Comparison of ENCODE assay signal across 8 mouse cellular contexts in the genomic region with DNA sequence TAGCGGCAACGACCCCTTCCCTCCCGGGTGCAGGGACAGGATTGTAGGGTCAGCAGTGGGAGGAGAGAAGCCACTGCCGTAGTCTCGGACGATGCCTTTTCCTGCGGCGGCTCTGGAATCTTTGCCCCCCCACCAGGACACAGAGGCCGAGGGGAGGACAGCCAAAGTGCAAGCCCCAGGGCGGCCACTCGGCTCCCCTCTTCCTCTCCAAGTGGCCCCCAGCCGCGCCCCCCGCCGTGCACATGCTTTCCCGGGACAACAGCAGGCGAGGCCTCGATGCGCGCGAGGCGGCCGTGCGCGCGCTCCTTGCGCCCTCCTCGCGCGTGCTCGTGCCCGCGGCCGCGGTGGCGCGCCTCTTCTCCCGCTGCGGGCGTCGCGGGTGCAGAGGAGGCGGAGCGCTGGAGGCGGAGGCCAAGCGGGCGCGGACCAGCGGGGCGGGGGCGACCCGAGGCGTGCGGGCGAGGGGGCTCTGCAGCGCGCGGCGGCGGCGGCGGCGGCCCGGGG.
A peak's percentile ranks its signal among the peaks of the same experiment; 100 is the strongest.
DNase-seq lines count a peak whose midpoint lies in the region; ATAC-seq and TF ChIP-seq lines count a peak whose summit lies in the region.

No protein-coding gene starts in this region.

- no peak for TF ChIP-seq EP300 in liver, postnatal 0 days (IDR thresholded peaks at IDR 0.05; ENCODE audit: low read depth)

- peak overlapping the region; percentile 87 for H3K9ac ChIP-seq in forebrain, embryonic 14.5 days (ENCODE audit: low read length)
- H3K9ac ChIP-seq in liver, postnatal 0 days (replicated peaks): peak overlapping the region; percentile 67
- peak overlapping the region; percentile 93 for H3K9ac ChIP-seq in neural tube, embryonic 15.5 days (replicated peaks)

- peak; percentile 10 to 33 for DNase-seq in B cell, adult 2 months
- DNase-seq in c-Kit-positive CD71-positive TER-119-negative erythroid progenitor cells, embryonic 14.5 days (ENCODE audit: low read depth): peak; percentile 11
- peak; percentile 92 for DNase-seq in forebrain, embryonic 14.5 days (ENCODE audit: low spot score)
- DNase-seq in heart, postnatal 10 days: peak; percentile 89 to 93
- DNase-seq in large intestine, adult 2 months (ENCODE audit: low read depth, low spot score): peak; percentile 57
- peak; percentile 82 for DNase-seq in liver, postnatal 0 days
- peak; percentile 57 for DNase-seq in thymus, adult 2 months

- H3K4me3 ChIP-seq in forebrain, embryonic 14.5 days (ENCODE audit: low read depth, low read length): peak overlapping the region; percentile 75
- peak overlapping the region; percentile 55 for H3K4me3 ChIP-seq in liver, postnatal 0 days (ENCODE audit: low read depth, low read length)
- H3K4me3 ChIP-seq in neural tube, embryonic 15.5 days (replicated peaks): peak overlapping the region; percentile 90
- H3K4me3 ChIP-seq in thymus, adult 2 months (ENCODE audit: control insufficient read depth, insufficient read depth, low read length): peak overlapping the region; percentile 53

- peaks cover 21% of the 10 kb centered on the region for H3K4me1 ChIP-seq in forebrain, embryonic 14.5 days (ENCODE audit: control insufficient read depth, insufficient read depth, low read length)
- H3K4me1 ChIP-seq in liver, postnatal 0 days (ENCODE audit: insufficient read depth): peaks cover 7% of the 10 kb centered on the region
- peaks cover 36% of the 10 kb centered on the region for H3K4me1 ChIP-seq in neural tube, embryonic 15.5 days
- H3K4me1 ChIP-seq in thymus, adult 2 months (replicated peaks; ENCODE audit: control insufficient read depth, insufficient read depth, low read length): peaks cover 8% of the 10 kb centered on the region

- H3K27me3 ChIP-seq in forebrain, embryonic 14.5 days (replicated peaks; ENCODE audit: control insufficient read depth, insufficient read depth, low read length): no peaks in the 10 kb centered on the region
- H3K27me3 ChIP-seq in liver, postnatal 0 days (ENCODE audit: insufficient read depth, low read length): peaks cover 16% of the 10 kb centered on the region
- H3K27me3 ChIP-seq in neural tube, embryonic 15.5 days (replicated peaks): no peaks in the 10 kb centered on the region
- peaks cover 3% of the 10 kb centered on the region for H3K27me3 ChIP-seq in thymus, adult 2 months (ENCODE audit: control insufficient read depth, insufficient read depth, low read length)

- TF ChIP-seq CTCF in liver, postnatal 0 days (IDR thresholded peaks at IDR 0.05; ENCODE audit: low read depth): no peak
- no peak for TF ChIP-seq CTCF in thymus, adult 2 months (IDR thresholded peaks at IDR 0.05; ENCODE audit: borderline replicate concordance, control insufficient read depth, extremely low read depth, insufficient read depth, low read length, poor library complexity)

- peak overlapping the region; percentile 66 for H3K4me2 ChIP-seq in forebrain, embryonic 14.5 days (ENCODE audit: low read length)
- H3K4me2 ChIP-seq in liver, postnatal 0 days (ENCODE audit: low read depth, low read length): peak overlapping the region; percentile 69
- H3K4me2 ChIP-seq in neural tube, embryonic 15.5 days: peak overlapping the region; percentile 76

- TF ChIP-seq POLR2A in thymus, adult 2 months (IDR thresholded peaks at IDR 0.05; ENCODE audit: control insufficient read depth, extremely low read depth, insufficient read depth, low read length, poor library complexity): no peak

- peak; percentile 90 for ATAC-seq in forebrain, embryonic 14.5 days
- ATAC-seq in liver, postnatal 0 days: peak; percentile 90
- peak; percentile 93 for ATAC-seq in neural tube, embryonic 15.5 days (ENCODE audit: low FRiP score)

- H3K9me3 ChIP-seq in forebrain, embryonic 14.5 days (replicated peaks; ENCODE audit: control insufficient read depth, low read length): no peaks in the 10 kb centered on the region
- no peaks in the 10 kb centered on the region for H3K9me3 ChIP-seq in liver, postnatal 0 days (ENCODE audit: low read length)
- no peaks in the 10 kb centered on the region for H3K9me3 ChIP-seq in neural tube, embryonic 15.5 days (replicated peaks)

- no peaks in the 10 kb centered on the region for H3K36me3 ChIP-seq in forebrain, embryonic 14.5 days (ENCODE audit: control insufficient read depth, insufficient read depth, low read length)
- no peaks in the 10 kb centered on the region for H3K36me3 ChIP-seq in liver, postnatal 0 days (replicated peaks; ENCODE audit: insufficient read depth, low read length)
- H3K36me3 ChIP-seq in neural tube, embryonic 15.5 days: no peaks in the 10 kb centered on the region
- H3K36me3 ChIP-seq in thymus, adult 2 months (ENCODE audit: control insufficient read depth, insufficient read depth, low read length): no peaks in the 10 kb centered on the region

- 0% methylated on average over 44 of the region's 64 CpGs for WGBS in forebrain, embryonic 14.5 days
- whole genome bisulfite sequencing in large intestine, adult 2 months: 1% methylated on average over 54 of the region's 64 CpGs
- WGBS in liver, postnatal 0 days (ENCODE audit: insufficient replicate concordance): under 1% methylated on average over 35 of the region's 64 CpGs
- under 1% methylated on average over 42 of the region's 64 CpGs for WGBS in neural tube, embryonic 15.5 days
- WGBS in thymus, adult 2 months: 6% methylated on average over 63 of the region's 64 CpGs

- H3K27ac ChIP-seq in forebrain, embryonic 14.5 days (ENCODE audit: low read depth, low read length): peak overlapping the region; percentile 90
- H3K27ac ChIP-seq in liver, postnatal 0 days (ENCODE audit: low read depth): peak overlapping the region; percentile 53; the same call in 1 of the 2 replicates
- H3K27ac ChIP-seq in neural tube, embryonic 15.5 days (replicated peaks): peak overlapping the region; percentile 92
- H3K27ac ChIP-seq in thymus, adult 2 months (ENCODE audit: control insufficient read depth, insufficient read depth, low read length): no peak overlapping the region

- intact Hi-C loops in heart, postnatal 10 days (cut with DNase I): loop anchor here (2.0 to 5.0 kb wide), 2 partner anchors 59 to 125 kb away; no protein-coding TSS in a partner anchor

Comparison
In these comparisons a context has a peak if more than half of its experiments do, and no peak if none do; other contexts are left out.
1. DNase-seq: peak in every context shown above with its lines; median percentile 92 in forebrain, embryonic 14.5 days; 91 in heart, postnatal 10 days; 82 in liver, postnatal 0 days; 57 in large intestine, adult 2 months; 57 in thymus, adult 2 months; 22 in B cell, adult 2 months; 11 in c-Kit-positive CD71-positive TER-119-negative erythroid progenitor cells, embryonic 14.5 days.